Mouse (Mus musculus): ENCODE results near the gene 2510039O18Rik. TPM values are rescaled to one million over a fixed set of nuclear protein-coding genes. Genes with fewer than 3 reads are reported as not detected.

The 2510039O18Rik gene
- polyA plus RNA-seq, 1 experiment from 2014 or later = 13.3 TPM

- Histone ChIP-seq H3K9me3 (ENCODE audit: control insufficient read depth, low read length) (no peaks in the 10 kb centered on the region; the same call in 1 of the 2 replicates), H3K4me3 (ENCODE audit: low read depth, low read length) (no peak overlapping the region), H3K9ac (ENCODE audit: low read length) (no peak overlapping the region), H3K27ac (replicated peaks) (no peak overlapping the region), H3K27me3 (ENCODE audit: control insufficient read depth, insufficient read depth, low read length) (no peaks in the 10 kb centered on the region), H3K4me1 (replicated peaks; ENCODE audit: control insufficient read depth, insufficient read depth) (no peaks in the 10 kb centered on the region), H3K4me2 (replicated peaks; ENCODE audit: low read depth) (no peak overlapping the region), H3K36me3 (ENCODE audit: control insufficient read depth, insufficient read depth, low read length) (no peaks in the 10 kb centered on the region)
- no peak for ATAC-seq (ENCODE audit: low FRiP score, low TSS enrichment)
- 91% methylated on average over 6 of the region's 6 CpGs for WGBS
- no peak for DNase-seq (ENCODE audit: low spot score)
- TF ChIP-seq EP300 (optimal IDR thresholded peaks at IDR 0.05) (no peak), CTCF (IDR thresholded peaks at IDR 0.05; ENCODE audit: low read depth) (no peak)
Observed at GRCm38 (mm10) chr4:147978391-147978790, 37.7 kb downstream of the 2510039O18Rik start.

- DNase-seq (ENCODE audit: low spot score) = no peak
- H3K4me1 ChIP-seq (replicated peaks; ENCODE audit: control insufficient read depth, insufficient read depth) = no peaks in the 10 kb centered on the region
- H3K9me3 ChIP-seq (ENCODE audit: control insufficient read depth, low read length) = no peaks in the 10 kb centered on the region; the same call in 1 of the 2 replicates
- H3K4me2 ChIP-seq (replicated peaks; ENCODE audit: low read depth) = no peak overlapping the region
- H3K9ac ChIP-seq (ENCODE audit: low read length) = no peak overlapping the region
- H3K4me3 ChIP-seq (ENCODE audit: low read depth, low read length) = no peak overlapping the region
- H3K36me3 ChIP-seq (ENCODE audit: control insufficient read depth, insufficient read depth, low read length) = no peaks in the 10 kb centered on the region
- WGBS = 58% methylated on average over 7 of the region's 7 CpGs
- H3K27ac ChIP-seq (replicated peaks) = no peak overlapping the region
- ATAC-seq (ENCODE audit: low FRiP score, low TSS enrichment) = no peak
- TF ChIP-seq EP300 (optimal IDR thresholded peaks at IDR 0.05) (no peak), CTCF (IDR thresholded peaks at IDR 0.05; ENCODE audit: low read depth) (no peak)
- H3K27me3 ChIP-seq (ENCODE audit: control insufficient read depth, insufficient read depth, low read length) = no peaks in the 10 kb centered on the region
Observed at GRCm38 (mm10) chr4:147979441-147979860, 38.8 kb downstream of the 2510039O18Rik start.

GRCm38 (mm10) chr4:147985205-147986132 lies 44.8 kb downstream of the 2510039O18Rik start, which contains the start of gene Nppb:
Gene Nppb (plus strand): TSS chr4:147985788.
- Histone ChIP-seq H3K4me2 (replicated peaks; ENCODE audit: low read depth) (no peak within 1 kb of the TSS), H3K27ac (replicated peaks) (no peak within 1 kb of the TSS), H3K9me3 (ENCODE audit: control insufficient read depth, low read length) (no peaks in the 10 kb centered on the region), H3K27me3 (ENCODE audit: control insufficient read depth, insufficient read depth, low read length) (no peaks in the 10 kb centered on the region), H3K36me3 (ENCODE audit: control insufficient read depth, insufficient read depth, low read length) (no peaks in the 10 kb centered on the region), H3K4me1 (replicated peaks; ENCODE audit: control insufficient read depth, insufficient read depth) (no peaks in the 10 kb centered on the region), H3K4me3 (ENCODE audit: low read depth, low read length) (no peak within 1 kb of the TSS), H3K9ac (ENCODE audit: low read length) (no peak within 1 kb of the TSS)
- 25% methylated on average over 20 of the region's 20 CpGs for WGBS
- TF ChIP-seq CTCF (IDR thresholded peaks at IDR 0.05; ENCODE audit: low read depth) (no peak), EP300 (optimal IDR thresholded peaks at IDR 0.05) (no peak)
- ATAC-seq (ENCODE audit: low FRiP score, low TSS enrichment) (peak; percentile 68), DNase-seq (ENCODE audit: low spot score) (peak; percentile 76)

GRCm38 (mm10) chr4:147993571-147994095 lies 52.9 kb downstream of the 2510039O18Rik start:
- H3K4me1 ChIP-seq (replicated peaks; ENCODE audit: control insufficient read depth, insufficient read depth) = no peaks in the 10 kb centered on the region
- ATAC-seq (ENCODE audit: low FRiP score, low TSS enrichment) = no peak
- no peak for DNase-seq (ENCODE audit: low spot score)
- no peaks in the 10 kb centered on the region for H3K9me3 ChIP-seq (ENCODE audit: control insufficient read depth, low read length)
- 55% methylated on average over 7 of the region's 7 CpGs for WGBS
- H3K9ac ChIP-seq (ENCODE audit: low read length) = no peak overlapping the region
- TF ChIP-seq EP300 (optimal IDR thresholded peaks at IDR 0.05) (no peak), CTCF (IDR thresholded peaks at IDR 0.05; ENCODE audit: low read depth) (no peak)
- H3K27me3 ChIP-seq (ENCODE audit: control insufficient read depth, insufficient read depth, low read length) = no peaks in the 10 kb centered on the region
- H3K27ac ChIP-seq (replicated peaks) = no peak overlapping the region
- H3K36me3 ChIP-seq (ENCODE audit: control insufficient read depth, insufficient read depth, low read length) = no peaks in the 10 kb centered on the region
- H3K4me3 ChIP-seq (ENCODE audit: low read depth, low read length) = no peak overlapping the region
- no peak overlapping the region for H3K4me2 ChIP-seq (replicated peaks; ENCODE audit: low read depth)

GRCm38 (mm10) chr4:147995311-147995710 lies 54.6 kb downstream of the 2510039O18Rik start:
- Histone ChIP-seq H3K9me3 (ENCODE audit: control insufficient read depth, low read length) (no peaks in the 10 kb centered on the region), H3K4me1 (replicated peaks; ENCODE audit: control insufficient read depth, insufficient read depth) (no peaks in the 10 kb centered on the region), H3K27ac (replicated peaks) (no peak overlapping the region), H3K4me2 (replicated peaks; ENCODE audit: low read depth) (no peak overlapping the region), H3K36me3 (ENCODE audit: control insufficient read depth, insufficient read depth, low read length) (no peaks in the 10 kb centered on the region), H3K27me3 (ENCODE audit: control insufficient read depth, insufficient read depth, low read length) (no peaks in the 10 kb centered on the region), H3K9ac (ENCODE audit: low read length) (no peak overlapping the region), H3K4me3 (ENCODE audit: low read depth, low read length) (no peak overlapping the region)
- 69% methylated on average over 3 of the region's 3 CpGs for WGBS
- TF ChIP-seq EP300 (optimal IDR thresholded peaks at IDR 0.05) = no peak
- no peak for TF ChIP-seq CTCF (IDR thresholded peaks at IDR 0.05; ENCODE audit: low read depth)
- ATAC-seq (ENCODE audit: low FRiP score, low TSS enrichment) (no peak), DNase-seq (ENCODE audit: low spot score) (no peak)

Other genes starting within 250 kb of the 2510039O18Rik start
- gene Zfp534, start 238.3 kb upstream of the 2510039O18Rik start, polyA plus RNA-seq (2015; fragmentation: Nextera tagmentation; extraction: Ambion mirVana) = not detected in 2 replicates
- 4.3 and 4.6 TPM in 2 replicates for gene Zfp984, start 131.1 kb upstream of the 2510039O18Rik start, polyA plus RNA-seq (2015; fragmentation: Nextera tagmentation; extraction: Ambion mirVana)
- 3.1 and 4.4 TPM in 2 replicates for gene Zfp933, start 92.5 kb upstream of the 2510039O18Rik start, polyA plus RNA-seq (2015; fragmentation: Nextera tagmentation; extraction: Ambion mirVana)
- 14.5 and 16.6 TPM in 2 replicates for gene Miip, start 72.1 kb upstream of the 2510039O18Rik start, polyA plus RNA-seq (2015; fragmentation: Nextera tagmentation; extraction: Ambion mirVana)
- gene Fv1, start 71.9 kb upstream of the 2510039O18Rik start, polyA plus RNA-seq (2015; fragmentation: Nextera tagmentation; extraction: Ambion mirVana) = 2.6 and 2.8 TPM in 2 replicates
- gene Mfn2, start 36.2 kb upstream of the 2510039O18Rik start, polyA plus RNA-seq (2015; fragmentation: Nextera tagmentation; extraction: Ambion mirVana) = 26.7 and 27.2 TPM in 2 replicates
- 20.1 and 21.7 TPM in 2 replicates for gene Plod1, start 4.1 kb upstream of the 2510039O18Rik start, polyA plus RNA-seq (2015; fragmentation: Nextera tagmentation; extraction: Ambion mirVana)
- not detected in 2 replicates for gene Nppb, start 44.9 kb downstream of the 2510039O18Rik start, polyA plus RNA-seq (2015; fragmentation: Nextera tagmentation; extraction: Ambion mirVana)
- 0.30 and 0.74 TPM in 2 replicates for gene Nppa, start 59.8 kb downstream of the 2510039O18Rik start, polyA plus RNA-seq (2015; fragmentation: Nextera tagmentation; extraction: Ambion mirVana)
- 1.8 and 2.1 TPM in 2 replicates for gene Clcn6, start 97.9 kb downstream of the 2510039O18Rik start, polyA plus RNA-seq (2015; fragmentation: Nextera tagmentation; extraction: Ambion mirVana)
- 8.2 and 8.7 TPM in 2 replicates for gene Mthfr, start 98.2 kb downstream of the 2510039O18Rik start, polyA plus RNA-seq (2015; fragmentation: Nextera tagmentation; extraction: Ambion mirVana)
- 23.2 and 26.9 TPM in 2 replicates for gene Agtrap, start 147.1 kb downstream of the 2510039O18Rik start, polyA plus RNA-seq (2015; fragmentation: Nextera tagmentation; extraction: Ambion mirVana)
- 24.6 and 25.0 TPM in 2 replicates for gene Mad2l2, start 189.5 kb downstream of the 2510039O18Rik start, polyA plus RNA-seq (2015; fragmentation: Nextera tagmentation; extraction: Ambion mirVana)
- gene Draxin, start 189.8 kb downstream of the 2510039O18Rik start, polyA plus RNA-seq (2015; fragmentation: Nextera tagmentation; extraction: Ambion mirVana) = 0.01 TPM in 1 of 2 replicates, not detected in the other
- 26.8 and 28.1 TPM in 2 replicates for gene Fbxo6, start 211.2 kb downstream of the 2510039O18Rik start, polyA plus RNA-seq (2015; fragmentation: Nextera tagmentation; extraction: Ambion mirVana)
- gene Fbxo44, start 219.6 kb downstream of the 2510039O18Rik start, polyA plus RNA-seq (2015; fragmentation: Nextera tagmentation; extraction: Ambion mirVana) = 4.1 TPM in 2 replicates
- 0.55 and 0.76 TPM in 2 replicates for gene Fbxo2, start 219.7 kb downstream of the 2510039O18Rik start, polyA plus RNA-seq (2015; fragmentation: Nextera tagmentation; extraction: Ambion mirVana)